Mouse (Mus musculus): ENCODE measurements around the gene Zfp423. TPM values are rescaled to one million over a fixed set of nuclear protein-coding genes. Genes with fewer than 3 reads are reported as not detected.

Zfp423 gene
- polyA plus RNA-seq, 1 experiment, result not detected

GRCm38 (mm10) chr8:87956001-87956400, 3.4 kb downstream of the Zfp423 start:
- no peaks in the 10 kb centered on the region; the same call in 1 of the 2 replicates for H3K9me3 ChIP-seq (ENCODE audit: control insufficient read depth, low read length)
- H3K27me3 ChIP-seq (ENCODE audit: control insufficient read depth), result peaks cover 56% of the 10 kb centered on the region
- no peak for TF ChIP-seq TAL1 (IDR thresholded peaks at IDR 0.05; ENCODE audit: low read length)
- no peak for TF ChIP-seq GATA1 (IDR thresholded peaks at IDR 0.05; ENCODE audit: low read length)
- H3K4me1 ChIP-seq (ENCODE audit: control insufficient read depth), result no peaks in the 10 kb centered on the region
- H3K36me3 ChIP-seq (ENCODE audit: control insufficient read depth), result no peaks in the 10 kb centered on the region
- no peak overlapping the region for H3K4me3 ChIP-seq (replicated peaks)

DNA sequence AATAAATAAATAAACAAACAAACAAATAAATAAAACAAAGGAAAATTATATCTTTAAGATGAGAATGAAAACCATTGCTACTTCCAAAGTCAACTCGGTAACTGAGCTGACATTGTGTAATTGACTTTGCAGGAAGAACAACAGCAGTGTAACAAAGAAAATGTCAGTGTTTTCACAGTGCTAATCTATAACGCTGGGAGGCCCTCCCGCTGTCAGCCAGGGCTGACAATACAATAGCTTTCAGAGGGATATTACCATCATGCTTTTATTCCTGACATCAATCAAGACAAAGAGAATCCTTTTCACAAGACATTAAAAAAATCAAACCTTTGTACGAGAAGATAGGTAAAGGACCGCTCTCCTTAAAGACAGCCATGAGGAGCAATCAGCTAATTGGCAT, 5.9 kb downstream of the Zfp423 start:
- TF ChIP-seq TAL1 (IDR thresholded peaks at IDR 0.05; ENCODE audit: low read length) (no peak), GATA1 (IDR thresholded peaks at IDR 0.05; ENCODE audit: low read length) (no peak)
- no peaks in the 10 kb centered on the region for H3K36me3 ChIP-seq (ENCODE audit: control insufficient read depth)
- no peak overlapping the region for H3K4me3 ChIP-seq (replicated peaks)
- no peaks in the 10 kb centered on the region for H3K4me1 ChIP-seq (ENCODE audit: control insufficient read depth)
- no peaks in the 10 kb centered on the region for H3K9me3 ChIP-seq (ENCODE audit: control insufficient read depth, low read length)
- peaks cover 31% of the 10 kb centered on the region for H3K27me3 ChIP-seq (ENCODE audit: control insufficient read depth)

DNA sequence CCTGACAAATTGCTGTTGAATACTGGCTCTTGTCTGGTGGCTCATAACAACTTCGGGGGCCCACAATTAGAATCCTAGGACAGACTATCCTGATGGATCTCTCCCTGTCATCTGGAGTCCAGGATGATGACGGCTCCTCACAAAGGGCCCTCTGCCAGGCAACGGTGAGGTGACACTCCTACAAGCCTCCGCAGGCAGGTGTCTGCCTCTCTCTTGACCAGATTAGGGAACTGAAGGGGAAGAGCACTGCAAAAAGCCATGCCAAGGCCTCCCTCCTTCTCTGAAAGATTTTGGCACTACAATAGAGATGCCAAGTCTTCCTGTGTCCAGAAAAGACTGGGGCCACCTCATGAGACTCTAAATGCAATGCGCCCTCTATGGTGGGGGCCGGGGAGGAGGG, 7.1 kb downstream of the Zfp423 start:
- H3K9me3 ChIP-seq (ENCODE audit: control insufficient read depth, low read length), result no peaks in the 10 kb centered on the region
- no peak for TF ChIP-seq TAL1 (IDR thresholded peaks at IDR 0.05; ENCODE audit: low read length)
- TF ChIP-seq GATA1 (IDR thresholded peaks at IDR 0.05; ENCODE audit: low read length), result no peak
- no peaks in the 10 kb centered on the region for H3K4me1 ChIP-seq (ENCODE audit: control insufficient read depth)
- no peak overlapping the region for H3K4me3 ChIP-seq (replicated peaks)
- H3K36me3 ChIP-seq (ENCODE audit: control insufficient read depth), result no peaks in the 10 kb centered on the region
- H3K27me3 ChIP-seq (ENCODE audit: control insufficient read depth), result peaks cover 19% of the 10 kb centered on the region

DNA sequence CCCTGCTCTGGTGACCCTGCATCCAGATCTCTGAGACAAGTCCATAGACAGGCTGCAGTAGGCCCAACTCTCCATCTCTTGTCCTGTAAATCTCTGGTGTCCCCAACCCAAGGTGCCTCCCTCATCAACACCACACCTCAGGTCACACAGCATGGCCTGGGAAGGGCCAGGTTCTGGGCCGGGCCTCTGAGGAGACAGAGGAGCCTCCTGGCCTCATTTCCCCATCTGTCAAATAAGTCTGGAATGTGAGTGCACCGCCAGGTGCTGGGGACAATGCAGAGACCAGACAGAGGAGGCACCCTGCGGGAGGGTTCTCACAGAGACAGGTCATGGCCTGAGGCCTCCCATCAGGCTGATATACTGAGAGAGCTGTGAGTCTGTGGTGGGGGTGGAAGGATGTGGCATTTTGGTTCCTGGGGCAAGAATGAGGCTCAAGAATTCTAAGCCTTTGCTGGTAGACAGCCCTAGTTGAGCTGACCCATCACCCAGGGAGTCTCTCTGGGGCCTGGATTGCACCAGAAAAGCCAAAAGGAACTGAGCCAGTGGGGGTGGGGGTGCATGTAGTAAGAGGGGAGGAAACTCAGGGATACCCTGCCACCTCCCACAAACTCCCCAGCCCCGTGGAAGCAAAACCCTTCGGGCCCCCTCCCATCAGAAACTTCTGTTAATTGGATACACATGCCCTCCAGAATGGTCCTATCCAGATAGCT, 15.0 kb downstream of the Zfp423 start:
- Histone ChIP-seq H3K4me1 (ENCODE audit: control insufficient read depth) (no peaks in the 10 kb centered on the region), H3K27me3 (ENCODE audit: control insufficient read depth) (peaks cover 10% of the 10 kb centered on the region; the same call in 1 of the 2 replicates), H3K4me3 (replicated peaks) (no peak overlapping the region), H3K36me3 (ENCODE audit: control insufficient read depth) (no peaks in the 10 kb centered on the region), H3K9me3 (ENCODE audit: control insufficient read depth, low read length) (no peaks in the 10 kb centered on the region)
- TF ChIP-seq TAL1 (IDR thresholded peaks at IDR 0.05; ENCODE audit: low read length) (no peak), GATA1 (IDR thresholded peaks at IDR 0.05; ENCODE audit: low read length) (no peak)

- no peaks in the 10 kb centered on the region for H3K9me3 ChIP-seq (ENCODE audit: control insufficient read depth, low read length)
- peaks cover 10% of the 10 kb centered on the region; the same call in 1 of the 2 replicates for H3K27me3 ChIP-seq (ENCODE audit: control insufficient read depth)
- TF ChIP-seq TAL1 (IDR thresholded peaks at IDR 0.05; ENCODE audit: low read length) (no peak), GATA1 (IDR thresholded peaks at IDR 0.05; ENCODE audit: low read length) (no peak)
- H3K4me1 ChIP-seq (ENCODE audit: control insufficient read depth), result no peaks in the 10 kb centered on the region
- H3K4me3 ChIP-seq (replicated peaks), result no peak overlapping the region
- no peaks in the 10 kb centered on the region for H3K36me3 ChIP-seq (ENCODE audit: control insufficient read depth)
Observed at GRCm38 (mm10) chr8:87943651-87944091, 15.7 kb downstream of the Zfp423 start.

DNA sequence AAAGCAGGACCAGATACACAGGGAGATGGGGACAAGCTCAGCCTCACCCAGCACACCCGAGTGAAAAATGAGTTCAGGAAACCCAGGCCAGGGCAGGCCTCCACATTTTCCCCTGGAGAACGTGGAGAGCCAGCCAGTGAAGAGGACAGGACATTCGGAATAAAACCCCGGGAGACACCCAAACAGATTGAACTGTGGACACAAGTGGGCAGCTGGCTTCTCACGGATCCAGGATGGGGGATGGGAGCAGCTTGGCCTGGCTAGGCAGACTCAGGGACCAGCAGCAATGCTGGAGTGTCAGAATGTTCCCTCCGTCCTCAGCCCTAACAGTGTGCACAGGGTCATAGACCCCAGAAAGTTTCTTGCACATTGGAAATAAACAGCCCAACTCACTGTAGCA, 18.7 kb downstream of the Zfp423 start:
- no peaks in the 10 kb centered on the region for H3K9me3 ChIP-seq (ENCODE audit: control insufficient read depth, low read length)
- peaks cover 10% of the 10 kb centered on the region; the same call in 1 of the 2 replicates for H3K27me3 ChIP-seq (ENCODE audit: control insufficient read depth)
- H3K4me1 ChIP-seq (ENCODE audit: control insufficient read depth), result no peaks in the 10 kb centered on the region
- no peak for TF ChIP-seq TAL1 (IDR thresholded peaks at IDR 0.05; ENCODE audit: low read length)
- no peak for TF ChIP-seq GATA1 (IDR thresholded peaks at IDR 0.05; ENCODE audit: low read length)
- H3K36me3 ChIP-seq (ENCODE audit: control insufficient read depth), result no peaks in the 10 kb centered on the region
- H3K4me3 ChIP-seq (replicated peaks), result no peak overlapping the region

- Histone ChIP-seq H3K36me3 (ENCODE audit: control insufficient read depth) (no peaks in the 10 kb centered on the region), H3K9me3 (ENCODE audit: control insufficient read depth, low read length) (no peaks in the 10 kb centered on the region), H3K4me1 (ENCODE audit: control insufficient read depth) (no peaks in the 10 kb centered on the region), H3K27me3 (ENCODE audit: control insufficient read depth) (peaks cover 10% of the 10 kb centered on the region; the same call in 1 of the 2 replicates), H3K4me3 (replicated peaks) (no peak overlapping the region)
- TF ChIP-seq TAL1 (IDR thresholded peaks at IDR 0.05; ENCODE audit: low read length) (no peak), GATA1 (IDR thresholded peaks at IDR 0.05; ENCODE audit: low read length) (no peak)
Observed at GRCm38 (mm10) chr8:87939308-87939936, 20.0 kb downstream of the Zfp423 start.

- Histone ChIP-seq H3K4me3 (replicated peaks) (no peak overlapping the region), H3K27me3 (ENCODE audit: control insufficient read depth) (peaks cover 6% of the 10 kb centered on the region; the same call in 1 of the 2 replicates), H3K9me3 (ENCODE audit: control insufficient read depth, low read length) (no peaks in the 10 kb centered on the region), H3K36me3 (ENCODE audit: control insufficient read depth) (no peaks in the 10 kb centered on the region), H3K4me1 (ENCODE audit: control insufficient read depth) (no peaks in the 10 kb centered on the region)
- TF ChIP-seq TAL1 (IDR thresholded peaks at IDR 0.05; ENCODE audit: low read length) (no peak), GATA1 (IDR thresholded peaks at IDR 0.05; ENCODE audit: low read length) (no peak)
Observed at GRCm38 (mm10) chr8:87938351-87939232, 20.8 kb downstream of the Zfp423 start.

DNA sequence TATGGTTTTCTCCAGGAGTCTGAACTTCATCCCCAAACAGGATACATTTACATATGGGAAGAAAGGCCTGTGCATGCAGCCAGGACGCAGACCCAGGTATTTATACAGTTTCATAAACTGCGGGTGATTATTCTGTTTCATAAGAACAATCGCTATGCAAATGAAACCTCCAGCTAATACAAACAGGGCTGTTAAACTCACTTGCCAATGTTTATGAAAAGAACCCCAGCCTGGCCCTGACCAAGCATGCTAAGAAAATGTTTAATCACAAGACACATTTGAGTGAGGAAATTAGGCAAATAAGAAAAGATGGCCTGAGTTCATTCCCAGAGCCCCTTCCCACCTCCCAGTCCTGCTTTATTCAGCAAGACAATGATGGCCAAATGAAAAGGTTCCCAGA, 22.2 kb downstream of the Zfp423 start:
- no peaks in the 10 kb centered on the region for H3K9me3 ChIP-seq (ENCODE audit: control insufficient read depth, low read length)
- no peaks in the 10 kb centered on the region for H3K36me3 ChIP-seq (ENCODE audit: control insufficient read depth)
- no peaks in the 10 kb centered on the region; the same call in 1 of the 2 replicates for H3K27me3 ChIP-seq (ENCODE audit: control insufficient read depth)
- H3K4me3 ChIP-seq (replicated peaks), result no peak overlapping the region
- TF ChIP-seq GATA1 (IDR thresholded peaks at IDR 0.05; ENCODE audit: low read length), result no peak
- TF ChIP-seq TAL1 (IDR thresholded peaks at IDR 0.05; ENCODE audit: low read length), result no peak
- H3K4me1 ChIP-seq (ENCODE audit: control insufficient read depth), result no peaks in the 10 kb centered on the region
